Mouse (Mus musculus): ENCODE results near the gene S100a6. TPM values are rescaled to one million over a fixed set of nuclear protein-coding genes. Genes with fewer than 3 reads are reported as not detected.

The S100a6 gene
- polyA plus RNA-seq, 1 experiment = 6,594 TPM

DNA sequence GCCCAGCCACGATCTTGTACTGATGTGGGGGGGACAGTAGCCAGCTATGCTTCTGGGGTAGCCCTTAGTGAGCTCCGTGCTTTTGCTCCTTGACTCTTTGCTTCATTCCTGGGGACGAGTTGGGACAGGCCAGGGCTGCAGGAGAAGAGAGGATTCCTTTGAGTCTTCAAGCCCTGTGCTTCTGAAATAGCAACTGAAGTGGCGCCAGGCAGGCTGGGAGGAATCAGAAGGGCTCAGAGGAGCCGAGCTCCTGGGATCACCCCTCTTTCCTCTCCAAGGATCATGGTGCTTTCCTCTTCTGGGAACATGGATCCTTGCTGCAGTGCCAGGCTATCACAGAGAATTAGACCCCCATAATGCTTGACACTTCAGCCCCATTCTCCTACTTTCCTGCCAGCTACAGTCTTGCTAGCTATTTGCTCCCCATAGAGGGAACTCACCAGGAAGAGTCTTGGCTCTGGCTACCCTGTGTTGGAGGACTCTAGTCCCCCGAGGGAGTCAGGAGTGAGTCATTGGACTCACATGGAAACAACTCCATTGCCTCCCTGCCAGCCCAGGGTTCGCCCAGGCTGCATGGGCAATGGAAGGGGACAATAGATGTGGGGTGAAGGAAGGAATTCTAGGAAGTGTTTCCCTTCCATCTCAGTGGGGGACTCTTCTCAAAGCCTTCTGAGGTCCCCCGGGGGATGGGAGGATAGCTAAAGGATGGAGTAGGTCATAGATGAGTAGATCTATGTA is 12.1 kb upstream of the S100a6 start:
- DNase-seq (ENCODE audit: low spot score) = no peak

DNA sequence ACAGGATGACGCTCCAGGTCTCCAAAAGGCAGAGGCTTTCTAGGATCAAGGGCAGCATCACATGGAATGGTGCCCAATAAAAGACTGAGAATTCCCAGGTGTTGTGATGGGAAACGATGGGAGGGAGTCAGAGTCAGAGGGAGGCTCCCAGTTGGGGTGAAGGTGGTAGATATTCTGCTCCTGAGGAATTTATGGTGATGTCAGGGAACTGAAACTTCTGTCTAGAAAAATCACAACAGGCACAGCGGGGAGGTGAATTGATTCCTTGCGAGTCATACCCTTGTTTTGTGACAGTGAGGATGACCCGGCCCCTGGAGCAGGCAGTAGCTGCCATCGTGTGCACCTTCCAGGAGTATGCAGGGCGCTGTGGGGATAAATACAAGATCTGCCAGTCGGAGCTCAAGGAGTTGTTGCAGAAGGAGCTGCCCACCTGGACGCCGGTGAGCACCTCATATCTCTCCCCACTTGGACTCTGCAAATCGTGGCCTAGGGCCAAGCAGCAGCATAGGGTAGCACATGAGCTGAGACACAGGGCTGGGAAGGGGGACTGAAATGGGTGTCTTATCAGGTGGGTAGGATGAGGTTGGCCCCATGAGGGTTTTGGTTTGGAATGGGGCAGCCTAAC is 11.1 kb upstream of the S100a6 start, which contains the start of gene Gm42674:
Gene Gm42674, plus strand, starts transcription at position 419 of the 625 bp plus-strand sequence.
- no peak for DNase-seq (ENCODE audit: low spot score)

- no peak for DNase-seq (ENCODE audit: low spot score)
Measured at GRCm38 (mm10) chr3:90603623-90604022, 9.1 kb upstream of the S100a6 start, which contains the start of gene S100a4. TSS of gene S100a4 (plus strand) at chr3:90603771.

- peak; percentile 75 for DNase-seq (ENCODE audit: low spot score)
Measured at GRCm38 (mm10) chr3:90604416-90604815, 8.3 kb upstream of the S100a6 start.

GRCm38 (mm10) chr3:90605049-90605448 is 7.6 kb upstream of the S100a6 start:
- no peak for DNase-seq (ENCODE audit: low spot score)

GRCm38 (mm10) chr3:90605736-90606135 is 6.9 kb upstream of the S100a6 start:
- DNase-seq (ENCODE audit: low spot score) = no peak

GRCm38 (mm10) chr3:90606185-90606584 is 6.5 kb upstream of the S100a6 start:
- no peak for DNase-seq (ENCODE audit: low spot score)

DNA sequence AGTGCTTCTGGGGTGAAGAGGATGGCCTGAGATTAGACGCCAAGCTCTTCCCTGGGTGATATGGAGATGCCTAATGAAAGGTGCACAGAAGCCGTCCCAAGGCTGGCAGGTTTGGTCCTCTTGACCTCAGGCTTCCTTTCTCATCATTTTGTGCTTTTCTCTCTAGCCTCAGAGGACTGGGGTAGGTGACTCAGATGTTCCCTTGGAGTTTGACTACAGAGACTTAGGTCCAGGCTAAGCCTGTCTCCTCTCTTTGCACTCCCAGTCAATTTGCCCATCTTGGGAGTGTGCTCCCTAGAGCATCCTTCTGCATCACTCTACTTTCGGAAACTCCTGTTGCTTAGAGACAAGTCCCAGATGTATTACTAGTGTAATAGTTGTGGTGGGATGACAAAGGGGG is 5.3 kb upstream of the S100a6 start:
- no peak for DNase-seq (ENCODE audit: low spot score)

- DNase-seq (ENCODE audit: low spot score) = no peak
Measured at GRCm38 (mm10) chr3:90608223-90608622, 4.5 kb upstream of the S100a6 start, which contains the start of gene S100a5. TSS of gene S100a5 (plus strand) at chr3:90608523.

DNA sequence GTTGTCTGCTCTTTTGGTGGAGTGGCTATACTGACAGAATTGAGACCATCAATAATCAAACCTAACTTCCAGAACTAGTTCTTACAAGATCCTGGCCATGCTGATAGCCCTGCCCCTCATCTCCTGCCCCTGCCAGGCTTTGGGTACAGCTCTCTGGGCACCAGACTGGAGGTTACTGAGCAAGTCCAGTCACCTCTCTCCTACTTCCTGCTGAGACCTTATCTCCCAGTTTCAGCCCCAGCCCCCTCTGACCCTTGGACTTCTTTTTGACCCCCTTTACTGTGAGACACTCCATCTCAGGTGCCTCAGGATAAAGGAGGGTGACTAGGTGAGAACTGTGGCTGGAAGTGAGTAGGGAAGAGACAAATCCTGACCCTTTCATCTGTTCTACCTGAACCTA is 3.6 kb upstream of the S100a6 start:
- no peak for DNase-seq (ENCODE audit: low spot score)

GRCm38 (mm10) chr3:90611494-90611893 is 1.2 kb upstream of the S100a6 start:
- no peak for DNase-seq (ENCODE audit: low spot score)

GRCm38 (mm10) chr3:90612061-90612460 is 621 bp upstream of the S100a6 start:
- DNase-seq (ENCODE audit: low spot score) = no peak

DNA sequence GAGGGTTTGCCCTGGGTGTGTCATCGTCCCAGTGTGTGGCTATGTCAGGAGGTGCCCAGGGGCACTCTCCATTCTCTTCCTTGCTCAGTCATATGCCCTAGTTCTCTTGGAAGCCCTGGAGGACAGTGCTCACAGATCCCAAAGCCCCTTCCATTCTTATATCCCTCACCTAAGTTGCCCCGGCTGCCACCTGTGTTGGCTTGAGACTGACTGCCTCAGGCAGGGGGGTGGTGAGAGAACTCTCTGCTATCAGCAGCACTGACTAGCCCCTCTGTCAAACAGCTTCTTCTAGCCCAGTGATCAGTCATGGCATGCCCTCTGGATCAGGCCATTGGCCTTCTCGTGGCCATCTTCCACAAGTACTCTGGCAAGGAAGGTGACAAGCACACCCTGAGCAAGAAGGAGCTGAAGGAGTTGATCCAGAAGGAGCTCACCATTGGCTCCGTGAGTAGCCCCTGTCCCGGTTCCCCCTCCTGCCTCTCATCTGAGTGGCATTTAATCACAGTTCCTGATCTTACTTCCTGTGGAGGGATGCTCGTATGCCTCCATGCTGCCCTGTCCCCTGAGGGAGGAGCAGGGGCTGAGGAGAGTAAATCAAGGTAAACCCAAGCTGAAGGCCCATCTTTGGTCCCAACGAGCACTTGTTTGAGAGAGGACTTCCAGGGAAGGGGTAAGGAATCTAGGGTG is 922 bp downstream of the S100a6 start:
- DNase-seq (ENCODE audit: low spot score) = peak; percentile 47

DNA sequence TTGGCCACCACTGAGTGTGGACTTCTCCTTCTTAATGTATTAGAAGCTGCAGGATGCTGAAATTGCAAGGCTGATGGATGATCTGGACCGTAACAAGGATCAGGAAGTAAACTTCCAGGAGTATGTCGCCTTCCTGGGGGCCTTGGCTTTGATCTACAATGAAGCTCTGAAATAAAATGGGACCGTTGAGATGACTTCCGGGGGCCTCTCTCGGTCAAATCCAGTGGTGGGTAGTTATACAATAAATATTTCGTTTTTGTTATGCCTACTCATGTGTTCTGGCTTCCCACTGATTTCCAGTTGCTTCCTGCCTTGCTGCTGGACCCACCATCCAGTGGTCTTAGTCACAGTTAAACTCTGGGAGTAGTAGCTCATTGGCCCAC is 1.5 kb downstream of the S100a6 start:
- no peak for DNase-seq (ENCODE audit: low spot score)

GRCm38 (mm10) chr3:90614611-90615251 is 2.0 kb downstream of the S100a6 start:
- peak; percentile 57 for DNase-seq (ENCODE audit: low spot score)

GRCm38 (mm10) chr3:90615415-90615814 is 2.7 kb downstream of the S100a6 start:
- DNase-seq (ENCODE audit: low spot score) = peak; percentile 57

- DNase-seq (ENCODE audit: low spot score) = no peak
Measured at GRCm38 (mm10) chr3:90615911-90616310, 3.2 kb downstream of the S100a6 start.

GRCm38 (mm10) chr3:90617586-90617985 is 4.9 kb downstream of the S100a6 start:
- peak; percentile 22 for DNase-seq (ENCODE audit: low spot score)

DNA sequence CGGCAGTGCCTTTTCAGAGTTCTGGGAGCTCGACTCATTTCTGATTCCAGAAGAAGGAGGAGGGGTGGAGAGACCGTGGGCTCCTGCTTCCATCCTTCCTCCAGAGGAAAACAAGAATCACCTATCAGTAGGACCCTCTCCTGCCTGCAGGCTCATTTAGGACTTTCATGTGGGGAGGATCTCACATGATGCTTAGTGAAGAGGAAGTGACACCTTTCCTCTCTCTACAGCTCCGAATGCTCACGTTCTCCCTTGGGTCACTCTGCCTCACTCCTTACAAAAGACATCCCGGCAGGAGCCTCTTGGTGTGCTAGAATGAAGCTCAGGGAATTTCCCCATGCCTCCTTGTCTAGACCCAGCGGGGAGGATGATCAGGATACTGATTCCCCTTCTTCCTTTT is 8.9 kb downstream of the S100a6 start:
- DNase-seq (ENCODE audit: low spot score) = no peak

GRCm38 (mm10) chr3:90623435-90624071 is 10.9 kb downstream of the S100a6 start:
- DNase-seq (ENCODE audit: low spot score) = no peak

DNA sequence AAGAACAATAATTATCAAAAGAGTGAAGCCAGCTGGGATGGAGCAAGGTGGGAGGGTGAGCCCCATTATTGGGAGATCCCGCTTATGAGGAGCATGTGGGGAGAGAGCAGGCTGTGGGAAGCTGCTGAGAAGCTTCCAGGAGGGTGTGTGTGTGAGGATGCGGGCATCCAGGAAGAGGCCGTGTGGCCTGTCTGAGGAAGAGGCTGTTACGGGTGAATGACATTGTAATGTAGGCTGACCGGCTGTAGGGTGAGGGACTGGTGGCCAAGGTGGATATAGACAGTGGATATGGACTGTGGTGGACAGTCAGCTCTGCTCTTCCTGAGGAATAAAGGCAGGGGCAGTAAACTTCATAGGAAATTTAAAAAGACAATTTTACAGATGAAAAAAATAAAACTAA is 12.8 kb downstream of the S100a6 start:
- DNase-seq (ENCODE audit: low spot score) = no peak
